21 mouse cellular contexts compared by ENCODE assay signal in the genomic region with DNA sequence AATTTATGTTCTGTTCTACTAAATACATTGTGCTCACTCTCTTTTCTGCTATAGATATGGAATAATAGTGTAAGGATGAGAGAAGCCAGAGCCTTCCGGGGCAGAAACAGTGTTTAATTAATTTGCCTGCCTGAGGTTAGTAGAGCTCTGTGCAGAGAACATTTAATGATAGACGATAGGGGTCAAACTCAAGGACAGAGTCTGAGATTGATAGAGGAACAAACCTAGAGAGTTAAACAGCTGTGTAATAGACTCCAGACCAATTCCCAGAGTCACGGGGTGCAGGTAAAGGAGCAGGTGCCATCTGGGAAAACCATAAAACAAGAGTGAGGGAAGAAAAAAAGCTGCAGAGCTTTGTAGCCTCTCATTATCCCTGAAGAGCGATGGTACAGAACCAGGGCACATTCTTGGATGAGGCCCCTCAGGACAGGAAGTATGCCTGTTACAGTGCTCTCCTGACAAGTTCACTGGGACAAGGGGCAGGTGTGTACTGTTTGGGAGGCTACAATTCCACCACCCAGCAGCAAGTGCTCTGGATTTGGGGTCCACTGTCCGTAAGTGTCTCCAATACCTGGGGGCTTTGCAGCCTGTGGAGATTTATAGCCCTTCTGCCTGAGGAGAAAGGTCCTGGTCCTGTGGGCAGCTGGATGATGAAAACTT.
DNase-seq lines count a peak whose midpoint lies in the region; ATAC-seq and TF ChIP-seq lines count a peak whose summit lies in the region.
"Had no signal": no experiment of that assay in that cellular context is flagged by ENCODE, and none has a peak within 500 bp of the region (broad histone marks: within the 10 kb centered on the region; RNA-seq: fewer than 3 reads in every experiment).

No protein-coding gene starts in this region.

- DNase-seq in heart, adult 2 months, result no peak
- DNase-seq in hindbrain, embryonic 10.5 days (ENCODE audit: low spot score), result no peak
- DNase-seq in midbrain, postnatal 0 days (ENCODE audit: low spot score), result no peak
- DNase-seq in adrenal gland, postnatal 25 days, result no peak
- no peak for DNase-seq in thymus, adult 2 months
- DNase-seq: adrenal gland, postnatal 14 days; cerebellum, adult 11 months; cerebellum, postnatal 10 days; heart, adult 11 months; kidney, adult 18-20 months; kidney, postnatal 36 days; midbrain, embryonic 14.5 days; thymus, postnatal 14 days had no signal

- 56% methylated on average over 5 of the region's 5 CpGs for WGBS in heart, embryonic 11.5 days (ENCODE audit: insufficient replicate concordance)
- 55% methylated on average over 5 of the region's 5 CpGs for WGBS in heart, adult 2 months
- WGBS in hindbrain, embryonic 16.5 days, result 64% methylated on average over 5 of the region's 5 CpGs
- 84% methylated on average over 5 of the region's 5 CpGs for WGBS in hindbrain, embryonic 10.5 days
- 67% methylated on average over 5 of the region's 5 CpGs for WGBS in midbrain, embryonic 16.5 days
- 59% methylated on average over 5 of the region's 5 CpGs for WGBS in midbrain, postnatal 0 days
- 83% methylated on average over 5 of the region's 5 CpGs for WGBS in thymus, adult 2 months

- no peak for TF ChIP-seq CTCF in heart, adult 2 months (IDR thresholded peaks at IDR 0.05)
- TF ChIP-seq CTCF in midbrain, postnatal 0 days (IDR thresholded peaks at IDR 0.05), result no peak
- no peak for TF ChIP-seq CTCF in thymus, adult 2 months (IDR thresholded peaks at IDR 0.05; ENCODE audit: borderline replicate concordance, control insufficient read depth, extremely low read depth, insufficient read depth, low read length, poor library complexity)

- no peak for TF ChIP-seq EP300 in heart, adult 2 months (IDR thresholded peaks at IDR 0.05; ENCODE audit: insufficient read depth, low read depth, low read length)

- intact Hi-C loops in heart, adult 2 months (cut with DNase I), result no loop called here

- no peak for ATAC-seq in heart, embryonic 11.5 days (replicated peaks; ENCODE audit: insufficient number of reproducible peaks, low FRiP score, low TSS enrichment)
- peak; percentile 75 for ATAC-seq in hindbrain, embryonic 16.5 days
- ATAC-seq in midbrain, embryonic 16.5 days, result 0 out of 2 replicates have a peak, but pooled peaks have one; percentile 42
- ATAC-seq in midbrain, postnatal 0 days (ENCODE audit: low FRiP score), result no peak

- no peaks in the 10 kb centered on the region for H3K36me3 ChIP-seq in heart, embryonic 11.5 days (ENCODE audit: control insufficient read depth, insufficient read depth, low read length)
- H3K36me3 ChIP-seq in heart, adult 2 months (ENCODE audit: control insufficient read depth, insufficient read depth, low read length), result no peaks in the 10 kb centered on the region
- no peaks in the 10 kb centered on the region for H3K36me3 ChIP-seq in hindbrain, embryonic 16.5 days (ENCODE audit: control insufficient read depth, insufficient read depth, low read length)
- no peaks in the 10 kb centered on the region for H3K36me3 ChIP-seq in hindbrain, embryonic 10.5 days
- no peaks in the 10 kb centered on the region for H3K36me3 ChIP-seq in midbrain, embryonic 16.5 days (ENCODE audit: control insufficient read depth, insufficient read depth, low read length)
- H3K36me3 ChIP-seq in midbrain, postnatal 0 days (ENCODE audit: insufficient read depth, low read length), result no peaks in the 10 kb centered on the region
- no peaks in the 10 kb centered on the region for H3K36me3 ChIP-seq in thymus, adult 2 months (ENCODE audit: control insufficient read depth, insufficient read depth, low read length)
- H3K36me3 ChIP-seq: embryonic facial prominence, embryonic 10.5 days; liver, embryonic 15.5 days had no signal

- no peak overlapping the region for H3K4me2 ChIP-seq in heart, embryonic 11.5 days
- H3K4me2 ChIP-seq in hindbrain, embryonic 16.5 days (ENCODE audit: low read length), result no peak overlapping the region
- no peak overlapping the region for H3K4me2 ChIP-seq in midbrain, embryonic 16.5 days (ENCODE audit: low read length)
- H3K4me2 ChIP-seq in midbrain, postnatal 0 days (ENCODE audit: low read depth, low read length, poor library complexity, severe bottlenecking), result no peak overlapping the region
- H3K4me2 ChIP-seq: hindbrain, embryonic 14.5 days; liver, embryonic 15.5 days had no signal

- H3K27me3 ChIP-seq in heart, embryonic 11.5 days (ENCODE audit: control insufficient read depth, insufficient read depth, low read length), result no peaks in the 10 kb centered on the region
- no peaks in the 10 kb centered on the region for H3K27me3 ChIP-seq in heart, adult 2 months (ENCODE audit: control insufficient read depth, insufficient read depth, low read length)
- no peaks in the 10 kb centered on the region for H3K27me3 ChIP-seq in hindbrain, embryonic 16.5 days (replicated peaks; ENCODE audit: control insufficient read depth, insufficient read depth, low read length)
- no peaks in the 10 kb centered on the region for H3K27me3 ChIP-seq in hindbrain, embryonic 10.5 days (ENCODE audit: insufficient read depth, poor library complexity, severe bottlenecking)
- H3K27me3 ChIP-seq in midbrain, embryonic 16.5 days (ENCODE audit: control insufficient read depth, insufficient read depth, low read depth, low read length), result no peaks in the 10 kb centered on the region
- H3K27me3 ChIP-seq in midbrain, postnatal 0 days (ENCODE audit: insufficient read depth, low read length), result no peaks in the 10 kb centered on the region
- H3K27me3 ChIP-seq in thymus, adult 2 months (ENCODE audit: control insufficient read depth, insufficient read depth, low read length), result no peaks in the 10 kb centered on the region
- H3K27me3 ChIP-seq: CH12.LX; liver, embryonic 15.5 days had no signal

- 0 out of 2 replicates have a peak overlapping the region, but pooled peaks have one; percentile 16 for H3K9ac ChIP-seq in heart, embryonic 11.5 days (ENCODE audit: low read depth, low read length)
- no peak overlapping the region for H3K9ac ChIP-seq in heart, adult 2 months (ENCODE audit: low read depth, low read length)
- no peak overlapping the region for H3K9ac ChIP-seq in hindbrain, embryonic 16.5 days (ENCODE audit: low read depth, low read length)
- H3K9ac ChIP-seq in midbrain, embryonic 16.5 days (ENCODE audit: low read depth, low read length), result no peak overlapping the region
- H3K9ac ChIP-seq in midbrain, postnatal 0 days (replicated peaks; ENCODE audit: low read length, poor library complexity, severe bottlenecking), result no peak overlapping the region
- H3K9ac ChIP-seq: hindbrain, embryonic 14.5 days; liver, embryonic 15.5 days had no signal

- 0 out of 2 replicates have a peak, but pooled peaks cover 5% of the 10 kb centered on the region for H3K4me1 ChIP-seq in heart, embryonic 11.5 days (ENCODE audit: control insufficient read depth, insufficient read depth, low read length)
- H3K4me1 ChIP-seq in heart, adult 2 months (ENCODE audit: control insufficient read depth, insufficient read depth, low read length), result no peaks in the 10 kb centered on the region; the same call in 1 of the 2 replicates
- H3K4me1 ChIP-seq in hindbrain, embryonic 16.5 days (ENCODE audit: control insufficient read depth, insufficient read depth, low read depth, low read length), result no peaks in the 10 kb centered on the region
- no peaks in the 10 kb centered on the region for H3K4me1 ChIP-seq in hindbrain, embryonic 10.5 days (replicated peaks)
- no peaks in the 10 kb centered on the region for H3K4me1 ChIP-seq in midbrain, embryonic 16.5 days (ENCODE audit: control insufficient read depth, insufficient read depth, low read length)
- H3K4me1 ChIP-seq in midbrain, postnatal 0 days (ENCODE audit: insufficient read depth, low read length), result no peaks in the 10 kb centered on the region
- no peaks in the 10 kb centered on the region for H3K4me1 ChIP-seq in thymus, adult 2 months (replicated peaks; ENCODE audit: control insufficient read depth, insufficient read depth, low read length)
- H3K4me1 ChIP-seq: liver, embryonic 15.5 days had no signal

- no peaks in the 10 kb centered on the region for H3K9me3 ChIP-seq in heart, embryonic 11.5 days (replicated peaks; ENCODE audit: control insufficient read depth, low read length)
- H3K9me3 ChIP-seq in hindbrain, embryonic 16.5 days (ENCODE audit: control insufficient read depth, low read length), result no peaks in the 10 kb centered on the region
- H3K9me3 ChIP-seq in hindbrain, embryonic 10.5 days, result no peaks in the 10 kb centered on the region
- no peaks in the 10 kb centered on the region for H3K9me3 ChIP-seq in midbrain, embryonic 16.5 days (replicated peaks; ENCODE audit: control insufficient read depth, low read length, poor library complexity, severe bottlenecking)
- H3K9me3 ChIP-seq in midbrain, postnatal 0 days (ENCODE audit: low read length), result no peaks in the 10 kb centered on the region
- H3K9me3 ChIP-seq: embryonic facial prominence, embryonic 10.5 days; liver, embryonic 15.5 days had no signal

- H3K79me2 ChIP-seq in heart, adult 2 months (replicated peaks; ENCODE audit: control insufficient read depth, insufficient read depth, low read length), result no peaks in the 10 kb centered on the region

- no peak overlapping the region for H3K4me3 ChIP-seq in heart, embryonic 11.5 days (ENCODE audit: low read depth, low read length)
- no peak overlapping the region for H3K4me3 ChIP-seq in heart, adult 2 months
- H3K4me3 ChIP-seq in hindbrain, embryonic 16.5 days (ENCODE audit: low read length), result no peak overlapping the region
- no peak overlapping the region for H3K4me3 ChIP-seq in hindbrain, embryonic 10.5 days
- H3K4me3 ChIP-seq in midbrain, embryonic 16.5 days (ENCODE audit: low read depth, low read length), result no peak overlapping the region
- no peak overlapping the region for H3K4me3 ChIP-seq in midbrain, postnatal 0 days (ENCODE audit: low read depth, low read length)
- no peak overlapping the region for H3K4me3 ChIP-seq in thymus, adult 2 months (ENCODE audit: control insufficient read depth, insufficient read depth, low read length)
- H3K4me3 ChIP-seq: embryonic facial prominence, embryonic 10.5 days; liver, embryonic 15.5 days had no signal

- H3K27ac ChIP-seq in heart, embryonic 11.5 days (ENCODE audit: low read depth, low read length), result 0 out of 2 replicates have a peak overlapping the region, but pooled peaks have one; percentile 41
- H3K27ac ChIP-seq in heart, adult 2 months, result no peak overlapping the region
- no peak overlapping the region for H3K27ac ChIP-seq in hindbrain, embryonic 16.5 days (ENCODE audit: low read depth, low read length)
- H3K27ac ChIP-seq in hindbrain, embryonic 10.5 days, result no peak overlapping the region
- no peak overlapping the region for H3K27ac ChIP-seq in midbrain, embryonic 16.5 days (ENCODE audit: low read length)
- no peak overlapping the region for H3K27ac ChIP-seq in midbrain, postnatal 0 days (ENCODE audit: low read depth, low read length)
- H3K27ac ChIP-seq in thymus, adult 2 months (ENCODE audit: control insufficient read depth, insufficient read depth, low read length), result no peak overlapping the region
- H3K27ac ChIP-seq: embryonic facial prominence, embryonic 10.5 days; hindbrain, embryonic 14.5 days; liver, embryonic 15.5 days; macrophage had no signal

- no peak for TF ChIP-seq POLR2A in heart, adult 2 months (IDR thresholded peaks at IDR 0.05; ENCODE audit: insufficient read depth, low read depth, low read length)
- TF ChIP-seq POLR2A in thymus, adult 2 months (IDR thresholded peaks at IDR 0.05; ENCODE audit: control insufficient read depth, extremely low read depth, insufficient read depth, low read length, poor library complexity), result no peak

Comparison
In these comparisons a context has a peak if more than half of its experiments do, and no peak if none do; other contexts are left out.
1. ATAC-seq: peak in hindbrain, embryonic 16.5 days (single experiment) and midbrain, embryonic 16.5 days (single experiment); none in heart, embryonic 11.5 days (single experiment) and midbrain, postnatal 0 days (single experiment).